Mouse (Mus musculus): Measurements from ENCODE around the gene Tmem119. TPM values are rescaled to one million over a fixed set of nuclear protein-coding genes. Genes with fewer than 3 reads are reported as not detected.
"Not testable (repeated sequence)": the region's sequence is repeated elsewhere in the genome, so short reads cannot be mapped to it uniquely, and the experiment has no call there.

Gene Tmem119
- polyA plus RNA-seq, 1 experiment from 2014 or later = 15.8 TPM

GRCm38 (mm10) chr5:113788645-113789044 lies 11.7 kb downstream of the Tmem119 start:
- ATAC-seq (ENCODE audit: extremely low read depth, insufficient number of reproducible peaks, low FRiP score, low TSS enrichment) = no peak
- Histone ChIP-seq H3K36me3 (no peaks in the 10 kb centered on the region), H3K27ac (replicated peaks) (0 out of 2 replicates have a peak overlapping the region, but pooled peaks have one; percentile 12), H3K27me3 (replicated peaks) (peaks cover 6% of the 10 kb centered on the region; the same call in 1 of the 2 replicates), H3K4me2 (no peak overlapping the region), H3K9me3 (no peaks in the 10 kb centered on the region), H3K4me1 (peaks cover 34% of the 10 kb centered on the region), H3K4me3 (no peak overlapping the region), H3K9ac (no peak overlapping the region)
- 50% methylated on average over 6 of the region's 6 CpGs for WGBS

GRCm38 (mm10) chr5:113786985-113787384 lies 13.3 kb downstream of the Tmem119 start:
- Histone ChIP-seq H3K36me3 (no peaks in the 10 kb centered on the region), H3K9ac (no peak overlapping the region), H3K27me3 (replicated peaks) (peaks cover 13% of the 10 kb centered on the region), H3K4me2 (no peak overlapping the region), H3K4me3 (no peak overlapping the region), H3K27ac (replicated peaks) (no peak overlapping the region), H3K4me1 (peaks cover 46% of the 10 kb centered on the region), H3K9me3 (no peaks in the 10 kb centered on the region)
- no peak for ATAC-seq (ENCODE audit: extremely low read depth, insufficient number of reproducible peaks, low FRiP score, low TSS enrichment)
- 69% methylated on average over 5 of the region's 5 CpGs for WGBS

GRCm38 (mm10) chr5:113784104-113784503 lies 16.2 kb downstream of the Tmem119 start:
- peak overlapping the region; percentile 34; the same call in 1 of the 2 replicates for H3K9ac ChIP-seq
- not testable (repeated sequence) for H3K4me3 ChIP-seq; H3K36me3 ChIP-seq; ATAC-seq (ENCODE audit: extremely low read depth, insufficient number of reproducible peaks, low FRiP score, low TSS enrichment); H3K9me3 ChIP-seq
- peaks cover 13% of the 10 kb centered on the region for H3K27me3 ChIP-seq (replicated peaks)
- H3K4me2 ChIP-seq = peak overlapping the region; percentile 40
- H3K4me1 ChIP-seq = peaks cover 26% of the 10 kb centered on the region
- WGBS = 31% methylated on average over 3 of the region's 3 CpGs
- peak overlapping the region; percentile 61 for H3K27ac ChIP-seq (replicated peaks)

GRCm38 (mm10) chr5:113783581-113784001 lies 16.7 kb downstream of the Tmem119 start:
- Histone ChIP-seq H3K27me3 (replicated peaks) (peaks cover 13% of the 10 kb centered on the region), H3K27ac (replicated peaks) (peak overlapping the region; percentile 61), H3K9ac (peak overlapping the region; percentile 34), H3K9me3 (no peaks in the 10 kb centered on the region), H3K4me3 (no peak overlapping the region), H3K4me1 (peaks cover 21% of the 10 kb centered on the region), H3K4me2 (peak overlapping the region; percentile 40), H3K36me3 (peaks cover 3% of the 10 kb centered on the region)
- ATAC-seq (ENCODE audit: extremely low read depth, insufficient number of reproducible peaks, low FRiP score, low TSS enrichment) = no peak
- WGBS = 5% methylated on average over 12 of the region's 12 CpGs

- H3K27ac ChIP-seq (replicated peaks) = no peak overlapping the region
- H3K9ac ChIP-seq = no peak overlapping the region
- H3K27me3 ChIP-seq (replicated peaks) = peaks cover 13% of the 10 kb centered on the region
- H3K4me3 ChIP-seq = no peak overlapping the region
- H3K36me3 ChIP-seq = peaks cover 11% of the 10 kb centered on the region
- H3K4me1 ChIP-seq = peaks cover 18% of the 10 kb centered on the region
- no peak overlapping the region for H3K4me2 ChIP-seq
- H3K9me3 ChIP-seq = no peaks in the 10 kb centered on the region
- no peak for ATAC-seq (ENCODE audit: extremely low read depth, insufficient number of reproducible peaks, low FRiP score, low TSS enrichment)
- 46% methylated on average over 7 of the region's 7 CpGs for WGBS
Measured at GRCm38 (mm10) chr5:113782624-113783023, 17.7 kb downstream of the Tmem119 start.

- Histone ChIP-seq H3K27ac (replicated peaks) (no peak overlapping the region), H3K4me2 (no peak overlapping the region), H3K27me3 (replicated peaks) (peaks cover 13% of the 10 kb centered on the region), H3K9ac (no peak overlapping the region), H3K9me3 (no peaks in the 10 kb centered on the region), H3K4me1 (peaks cover 18% of the 10 kb centered on the region), H3K36me3 (peaks cover 18% of the 10 kb centered on the region), H3K4me3 (no peak overlapping the region)
- WGBS = 71% methylated on average over 7 of the region's 7 CpGs
- no peak for ATAC-seq (ENCODE audit: extremely low read depth, insufficient number of reproducible peaks, low FRiP score, low TSS enrichment)
Measured at GRCm38 (mm10) chr5:113781875-113782274, 18.4 kb downstream of the Tmem119 start.

GRCm38 (mm10) chr5:113781254-113781653 lies 19.1 kb downstream of the Tmem119 start:
- H3K36me3 ChIP-seq = peaks cover 24% of the 10 kb centered on the region
- 74% methylated on average over 7 of the region's 7 CpGs for WGBS
- no peak overlapping the region for H3K4me2 ChIP-seq
- peaks cover 18% of the 10 kb centered on the region for H3K4me1 ChIP-seq
- H3K4me3 ChIP-seq = no peak overlapping the region
- no peak overlapping the region for H3K27ac ChIP-seq (replicated peaks)
- no peaks in the 10 kb centered on the region for H3K9me3 ChIP-seq
- peaks cover 8% of the 10 kb centered on the region for H3K27me3 ChIP-seq (replicated peaks)
- no peak overlapping the region for H3K9ac ChIP-seq
- no peak for ATAC-seq (ENCODE audit: extremely low read depth, insufficient number of reproducible peaks, low FRiP score, low TSS enrichment)

- H3K9me3 ChIP-seq = no peaks in the 10 kb centered on the region
- no peak overlapping the region for H3K4me2 ChIP-seq
- ATAC-seq (ENCODE audit: extremely low read depth, insufficient number of reproducible peaks, low FRiP score, low TSS enrichment) = no peak
- no peak overlapping the region for H3K9ac ChIP-seq
- WGBS = 89% methylated on average over 5 of the region's 5 CpGs
- no peak overlapping the region for H3K4me3 ChIP-seq
- no peak overlapping the region for H3K27ac ChIP-seq (replicated peaks)
- peaks cover 7% of the 10 kb centered on the region for H3K27me3 ChIP-seq (replicated peaks)
- H3K4me1 ChIP-seq = peaks cover 18% of the 10 kb centered on the region
- peaks cover 29% of the 10 kb centered on the region for H3K36me3 ChIP-seq
Measured at GRCm38 (mm10) chr5:113780763-113781162, 19.6 kb downstream of the Tmem119 start.

- Histone ChIP-seq H3K36me3 (peaks cover 35% of the 10 kb centered on the region), H3K27me3 (replicated peaks) (peaks cover 7% of the 10 kb centered on the region), H3K4me2 (no peak overlapping the region), H3K9ac (no peak overlapping the region), H3K9me3 (no peaks in the 10 kb centered on the region), H3K4me3 (no peak overlapping the region), H3K4me1 (peaks cover 18% of the 10 kb centered on the region), H3K27ac (replicated peaks) (no peak overlapping the region)
- 92% methylated on average over 3 of the region's 3 CpGs for WGBS
- no peak for ATAC-seq (ENCODE audit: extremely low read depth, insufficient number of reproducible peaks, low FRiP score, low TSS enrichment)
Measured at GRCm38 (mm10) chr5:113780082-113780752, 20.1 kb downstream of the Tmem119 start.

GRCm38 (mm10) chr5:113779569-113779968 lies 20.7 kb downstream of the Tmem119 start:
- Histone ChIP-seq H3K9ac (no peak overlapping the region), H3K36me3 (peaks cover 41% of the 10 kb centered on the region), H3K4me3 (no peak overlapping the region), H3K4me2 (no peak overlapping the region), H3K4me1 (peaks cover 18% of the 10 kb centered on the region), H3K9me3 (no peaks in the 10 kb centered on the region), H3K27me3 (replicated peaks) (peaks cover 7% of the 10 kb centered on the region), H3K27ac (replicated peaks) (no peak overlapping the region)
- WGBS = 70% methylated on average over 5 of the region's 5 CpGs
- no peak for ATAC-seq (ENCODE audit: extremely low read depth, insufficient number of reproducible peaks, low FRiP score, low TSS enrichment)

- not testable (repeated sequence) for H3K4me3 ChIP-seq; H3K27me3 ChIP-seq (replicated peaks); H3K4me2 ChIP-seq; ATAC-seq (ENCODE audit: extremely low read depth, insufficient number of reproducible peaks, low FRiP score, low TSS enrichment); H3K9me3 ChIP-seq; H3K27ac ChIP-seq (replicated peaks); H3K9ac ChIP-seq
- 80% methylated on average over 8 of the region's 8 CpGs for WGBS
- Histone ChIP-seq H3K4me1 (peaks cover 13% of the 10 kb centered on the region), H3K36me3 (peaks cover 46% of the 10 kb centered on the region)
Measured at GRCm38 (mm10) chr5:113777728-113778127, 22.6 kb downstream of the Tmem119 start.

- Histone ChIP-seq H3K27me3 (replicated peaks) (no peaks in the 10 kb centered on the region), H3K4me2 (no peak overlapping the region), H3K27ac (replicated peaks) (no peak overlapping the region), H3K9ac (no peak overlapping the region), H3K9me3 (no peaks in the 10 kb centered on the region), H3K36me3 (peaks cover 46% of the 10 kb centered on the region), H3K4me1 (peaks cover 9% of the 10 kb centered on the region), H3K4me3 (no peak overlapping the region)
- WGBS = 89% methylated on average over 8 of the region's 8 CpGs
- ATAC-seq (ENCODE audit: extremely low read depth, insufficient number of reproducible peaks, low FRiP score, low TSS enrichment) = no peak
Measured at GRCm38 (mm10) chr5:113776896-113777226, 23.5 kb downstream of the Tmem119 start.
